Mouse (Mus musculus) heart, adult 2 months (tissue): ENCODE measurements at regions not wholly inside any gene's neighbourhood (a gene's known extent, or its start where the extent isn't known, plus 50 kb on each side); places are given as distances from the start of the nearest gene placed in this dataset.
"Not testable (repeated sequence)": the region's sequence is repeated elsewhere in the genome, so short reads cannot be mapped to it uniquely, and the experiment has no call there.

Experiments
- DNase-seq, 2 experiments: peaks; one replicate each; pipeline ENCODE4 v3.0.0; 2021
- H3K27ac ChIP-seq: fragments of 200-600 bp; 2 replicates; pipeline ENCODE4 v1.8.1; 2022
- H3K27me3 ChIP-seq: fragments of 200-500 bp; 2 replicates; pipeline ENCODE4 v1.6.1; 2012; ENCODE audit warnings: mild to moderate bottlenecking, low read length, inconsistent platforms, mixed read lengths; ENCODE audit not compliant: control insufficient read depth, insufficient read depth
- H3K36me3 ChIP-seq: fragments of 200-500 bp; 2 replicates; pipeline ENCODE4 v1.6.1; 2012; ENCODE audit warnings: low read length, inconsistent platforms; ENCODE audit not compliant: control insufficient read depth, insufficient read depth
- H3K4me1 ChIP-seq: fragments of 200-500 bp; 2 replicates; pipeline ENCODE4 v1.6.1; 2011; ENCODE audit warnings: low read length; ENCODE audit not compliant: control insufficient read depth, insufficient read depth
- H3K4me3 ChIP-seq: fragments of 200-600 bp; 2 replicates; pipeline ENCODE4 v1.8.1; 2022
- H3K79me2 ChIP-seq: fragments of 200-500 bp; replicated peaks from 2 replicates; pipeline ENCODE4 v1.6.1; 2012; ENCODE audit warnings: mild to moderate bottlenecking, inconsistent platforms, low read length, moderate library complexity, mixed read lengths; ENCODE audit not compliant: control insufficient read depth, insufficient read depth
- H3K9ac ChIP-seq: fragments of 200-500 bp; 2 replicates; pipeline ENCODE4 v1.6.1; 2012; ENCODE audit warnings: low read depth, mild to moderate bottlenecking, control low read depth, inconsistent platforms, low read length, mixed read lengths
- CTCF ChIP-seq: fragments of 200-600 bp; IDR thresholded peaks from 2 replicates; pipeline ENCODE4 v1.8.1; 2022; ENCODE audit warnings: antibody characterized with exemption, mild to moderate bottlenecking, moderate library complexity
- EP300 ChIP-seq: fragments of 200-500 bp; IDR thresholded peaks from 2 replicates; pipeline ENCODE4 v1.6.1; 2011; ENCODE audit warnings: low read depth, low read length, control low read depth; ENCODE audit not compliant: insufficient read depth
- POLR2A ChIP-seq: fragments of 200-500 bp; IDR thresholded peaks from 2 replicates; pipeline ENCODE4 v1.6.1; 2011; ENCODE audit warnings: mild to moderate bottlenecking, low read depth, low read length, control low read depth; ENCODE audit not compliant: insufficient read depth
- WGBS: fragments of 180-500 bp; shearing (Covaris S2); methylation state at CpG from one replicate; pipeline ENCODE4 v1.1.7; 2018; 5-methylcytosine and 5-hydroxymethylcytosine counted together
- intact Hi-C: fragments of 180-260 bp; cut with DNase I; formaldehyde crosslinking; loops from one replicate; pipeline ENCODE4 v1.15.1; 2025

GRCm38 (mm10) chr17:79540511-79540910 is 71.2 kb upstream of the Rmdn2 start:
- intact Hi-C loops = no loop called here
- no peak for DNase-seq

DNA sequence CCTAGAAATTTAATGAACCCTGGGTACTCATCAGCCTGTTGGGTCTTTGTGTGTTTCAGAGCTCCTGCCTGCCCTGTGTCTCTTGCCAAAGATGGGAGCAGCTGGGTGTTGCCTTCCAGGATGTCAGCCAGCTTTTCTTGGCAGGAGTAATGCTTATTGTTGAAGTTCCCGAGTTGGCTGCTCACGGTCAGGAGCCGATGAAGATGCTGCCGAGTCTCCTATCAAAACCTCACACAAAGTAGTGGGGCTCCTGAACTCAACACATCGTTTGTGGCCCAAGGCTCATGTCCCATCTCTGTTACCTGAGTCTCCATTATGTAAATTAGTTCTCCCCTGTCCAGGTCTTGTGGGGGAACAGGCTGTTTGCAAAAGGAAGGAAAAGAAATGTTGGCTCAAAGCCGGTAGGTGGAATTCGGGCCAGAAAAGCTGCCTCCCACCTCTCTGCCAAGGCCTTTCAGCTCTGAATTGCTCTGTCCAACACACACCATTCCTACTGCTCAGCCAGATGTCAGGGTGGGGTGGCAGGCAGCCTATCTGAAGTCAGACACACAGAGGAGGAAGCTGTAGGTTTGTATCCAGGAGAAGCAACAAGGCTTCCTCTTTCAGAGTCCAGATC is 67.6 kb upstream of the Rmdn2 start:
- Histone ChIP-seq H3K79me2 (no peaks in the 10 kb centered on the region), H3K9ac (no peak overlapping the region), H3K27ac (peak overlapping the region; percentile 82), H3K36me3 (no peaks in the 10 kb centered on the region), H3K4me1 (peaks cover 9% of the 10 kb centered on the region), H3K4me3 (no peak overlapping the region), H3K27me3 (no peaks in the 10 kb centered on the region)
- peak; percentile 69 to 85 for DNase-seq
- TF ChIP-seq EP300 = peak; percentile 47; the same call in 1 of the 2 replicates
- no peak for TF ChIP-seq CTCF
- TF ChIP-seq POLR2A = 0 out of 2 replicates have a peak, but pooled peaks have one; percentile 8
- 9% methylated on average over 7 of the region's 7 CpGs for WGBS
- intact Hi-C loops = loop anchor here (1.0 to 2.0 kb wide), 2 partner anchors 165 to 187 kb away; no protein-coding TSS in a partner anchor

More at GRCm38 (mm10) chr17:79540511-79540910, 71.2 kb upstream of the Rmdn2 start:
- Histone ChIP-seq H3K27ac (no peak overlapping the region), H3K36me3 (no peaks in the 10 kb centered on the region), H3K9ac (no peak overlapping the region), H3K79me2 (no peaks in the 10 kb centered on the region), H3K27me3 (no peaks in the 10 kb centered on the region), H3K4me1 (peaks cover 7% of the 10 kb centered on the region), H3K4me3 (no peak overlapping the region)
- TF ChIP-seq POLR2A (no peak), CTCF (no peak), EP300 (no peak)
- whole genome bisulfite sequencing = 99% methylated on average over 2 of the region's 2 CpGs

DNA sequence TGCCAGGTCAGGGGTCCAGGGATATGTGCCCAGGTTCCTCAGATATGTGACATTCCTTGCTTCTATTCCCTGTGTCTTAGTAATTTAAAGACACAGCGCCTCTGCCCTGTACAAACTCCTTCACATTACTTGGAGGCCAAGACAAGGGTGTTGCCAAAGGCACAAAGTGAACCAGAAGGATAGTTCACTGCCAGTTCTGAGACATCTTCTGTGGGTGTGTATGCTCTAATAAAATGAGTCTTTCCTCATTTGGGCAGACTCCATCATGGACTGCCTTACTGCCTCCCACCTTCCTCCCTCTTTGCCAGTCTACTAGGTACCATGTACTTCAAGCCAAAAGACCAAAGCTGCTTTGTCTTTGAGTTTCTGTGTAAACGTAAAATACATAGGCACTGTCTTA is 65.8 kb upstream of the Rmdn2 start:
- 96% methylated on average over 2 of the region's 2 CpGs for WGBS
- TF ChIP-seq EP300 = no peak
- no peak for TF ChIP-seq CTCF
- TF ChIP-seq POLR2A = no peak
- intact Hi-C loops = no loop called here

GRCm38 (mm10) chr17:79547075-79547474 is 64.6 kb upstream of the Rmdn2 start:
- no peak overlapping the region for H3K27ac ChIP-seq
- no peak for TF ChIP-seq CTCF
- no peak for TF ChIP-seq EP300
- no peak for TF ChIP-seq POLR2A
- H3K27me3 ChIP-seq = no peaks in the 10 kb centered on the region
- no peak overlapping the region for H3K4me3 ChIP-seq
- intact Hi-C loops = no loop called here
- DNase-seq = no peak
- H3K79me2 ChIP-seq = no peaks in the 10 kb centered on the region
- H3K4me1 ChIP-seq = peaks cover 9% of the 10 kb centered on the region
- no peaks in the 10 kb centered on the region for H3K36me3 ChIP-seq
- 88% methylated on average over 2 of the region's 2 CpGs for WGBS
- no peak overlapping the region for H3K9ac ChIP-seq

More for the DNA sequence above, 65.8 kb upstream of the Rmdn2 start:
- Histone ChIP-seq H3K9ac (no peak overlapping the region), H3K27me3 (no peaks in the 10 kb centered on the region), H3K36me3 (no peaks in the 10 kb centered on the region), H3K79me2 (no peaks in the 10 kb centered on the region), H3K4me1 (peaks cover 9% of the 10 kb centered on the region), H3K27ac (no peak overlapping the region), H3K4me3 (no peak overlapping the region)
- DNase-seq = no peak

DNA sequence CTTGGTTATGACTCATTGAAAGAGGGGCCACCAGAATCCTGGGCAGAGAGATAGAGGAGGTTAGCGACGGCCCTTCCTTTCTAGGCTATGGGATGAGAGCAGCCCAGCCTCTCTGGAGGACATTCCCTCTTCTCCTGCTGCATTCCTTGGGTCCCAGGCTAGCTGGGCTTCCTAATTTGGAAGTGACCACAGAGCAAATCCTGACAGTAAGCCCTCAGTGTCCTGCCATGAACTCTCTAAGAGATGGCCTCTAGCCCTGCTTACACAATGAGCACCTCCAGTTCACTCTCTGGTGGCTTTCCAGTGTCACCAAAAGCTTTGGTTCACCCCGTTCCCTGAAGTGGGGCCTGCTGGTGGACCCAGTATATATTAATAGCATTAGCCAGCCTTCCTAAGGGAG is 64.1 kb upstream of the Rmdn2 start:
- Histone ChIP-seq H3K9ac (no peak overlapping the region), H3K79me2 (no peaks in the 10 kb centered on the region), H3K27me3 (no peaks in the 10 kb centered on the region), H3K36me3 (no peaks in the 10 kb centered on the region), H3K27ac (no peak overlapping the region), H3K4me1 (peaks cover 9% of the 10 kb centered on the region), H3K4me3 (no peak overlapping the region)
- DNase-seq = no peak
- TF ChIP-seq EP300 (no peak), POLR2A (no peak), CTCF (no peak)
- WGBS = 54% methylated on average over 3 of the region's 3 CpGs
- intact Hi-C loops = no loop called here

- H3K27ac ChIP-seq, intact Hi-C loops, DNase-seq, H3K4me1 ChIP-seq, H3K9ac ChIP-seq, H3K4me3 ChIP-seq, H3K36me3 ChIP-seq, H3K27me3 ChIP-seq, H3K79me2 ChIP-seq: not testable (repeated sequence)
- WGBS = 66% methylated on average over 1 of the region's 1 CpGs
Observed at GRCm38 (mm10) chr17:79550409-79550808, 61.3 kb upstream of the Rmdn2 start.
